ENCODE assay signal across 9 mouse cellular contexts in genomic region chr4:141353868-141354267, GRCm38 (mm10). TPM values are rescaled to one million over a fixed set of nuclear protein-coding genes. Genes with fewer than 3 reads are reported as not detected.
DNase-seq lines count a peak whose midpoint lies in the region; ATAC-seq and TF ChIP-seq lines count a peak whose summit lies in the region.
"Had no signal": no experiment of that assay in that cellular context is flagged by ENCODE, and none has a peak within 500 bp of the region (broad histone marks: within the 10 kb centered on the region; RNA-seq: fewer than 3 reads in every experiment).

No protein-coding gene starts in this region.

- DNase-seq in heart, adult 18-20 months, result peak; percentile 66 to 77
- no peak for DNase-seq in heart, embryonic 10.5 days (ENCODE audit: low spot score)
- DNase-seq in kidney, postnatal 0 days (ENCODE audit: low spot score), result no peak
- DNase-seq in spleen, postnatal 10 days (ENCODE audit: low spot score in 2 of 2), result peak; percentile 14 to 68
- DNase-seq in right cerebral cortex, adult 2 months (ENCODE audit: low spot score in 2 of 2), result no peak
- no peak for DNase-seq in left cerebral cortex, adult 9 months (ENCODE audit: low spot score in 2 of 2)
- no peak for DNase-seq in thymus, postnatal 14 days
- DNase-seq: cerebellum, adult 2 months had no signal

- 0 out of 2 replicates have a peak, but pooled peaks cover 4% of the 10 kb centered on the region for H3K4me1 ChIP-seq in heart, embryonic 10.5 days
- H3K4me1 ChIP-seq in embryonic facial prominence, embryonic 15.5 days, result peaks cover 34% of the 10 kb centered on the region
- H3K4me1 ChIP-seq in kidney, postnatal 0 days (replicated peaks; ENCODE audit: insufficient read depth, low read length), result no peaks in the 10 kb centered on the region; the same call in 1 of the 2 replicates

- H3K9me3 ChIP-seq in heart, embryonic 10.5 days, result no peaks in the 10 kb centered on the region
- no peaks in the 10 kb centered on the region for H3K9me3 ChIP-seq in embryonic facial prominence, embryonic 15.5 days (replicated peaks)
- no peaks in the 10 kb centered on the region for H3K9me3 ChIP-seq in kidney, postnatal 0 days (replicated peaks; ENCODE audit: low read length)

- H3K9ac ChIP-seq in embryonic facial prominence, embryonic 15.5 days, result no peak overlapping the region
- no peak overlapping the region for H3K9ac ChIP-seq in kidney, postnatal 0 days (ENCODE audit: low read depth, low read length)

- TF ChIP-seq CTCF in kidney, postnatal 0 days (IDR thresholded peaks at IDR 0.05; ENCODE audit: low read depth), result no peak

- H3K4me3 ChIP-seq in heart, embryonic 10.5 days, result no peak overlapping the region
- no peak overlapping the region for H3K4me3 ChIP-seq in embryonic facial prominence, embryonic 15.5 days (replicated peaks)
- no peak overlapping the region for H3K4me3 ChIP-seq in kidney, postnatal 0 days (replicated peaks; ENCODE audit: low read depth, low read length)

- no peak overlapping the region for H3K4me2 ChIP-seq in embryonic facial prominence, embryonic 15.5 days (replicated peaks)
- H3K4me2 ChIP-seq in kidney, postnatal 0 days (ENCODE audit: low read length), result no peak overlapping the region

- H3K27ac ChIP-seq in heart, embryonic 10.5 days, result no peak overlapping the region
- H3K27ac ChIP-seq in embryonic facial prominence, embryonic 15.5 days (replicated peaks), result peak overlapping the region; percentile 82
- H3K27ac ChIP-seq in kidney, postnatal 0 days, result peak overlapping the region; percentile 2; the same call in 1 of the 2 replicates

- ATAC-seq in embryonic facial prominence, embryonic 15.5 days (ENCODE audit: insufficient number of reproducible peaks, low FRiP score, low TSS enrichment, low read depth), result no peak; the same call in 1 of the 2 replicates
- ATAC-seq in kidney, postnatal 0 days (replicated peaks; ENCODE audit: low FRiP score, low read depth), result no peak

- H3K27me3 ChIP-seq in heart, embryonic 10.5 days (ENCODE audit: insufficient read depth, poor library complexity, severe bottlenecking), result peaks cover 6% of the 10 kb centered on the region; the same call in 1 of the 2 replicates
- no peaks in the 10 kb centered on the region for H3K27me3 ChIP-seq in embryonic facial prominence, embryonic 15.5 days
- H3K27me3 ChIP-seq in kidney, postnatal 0 days (ENCODE audit: insufficient read depth, low read length), result no peaks in the 10 kb centered on the region

- WGBS in heart, embryonic 10.5 days, result 73% methylated on average over 8 of the region's 8 CpGs
- WGBS in embryonic facial prominence, embryonic 15.5 days, result 41% methylated on average over 8 of the region's 8 CpGs
- WGBS in kidney, postnatal 0 days, result 59% methylated on average over 8 of the region's 8 CpGs

- H3K36me3 ChIP-seq in heart, embryonic 10.5 days, result 0 out of 2 replicates have a peak, but pooled peaks cover 2% of the 10 kb centered on the region
- no peaks in the 10 kb centered on the region for H3K36me3 ChIP-seq in embryonic facial prominence, embryonic 15.5 days
- no peaks in the 10 kb centered on the region for H3K36me3 ChIP-seq in kidney, postnatal 0 days (ENCODE audit: insufficient read depth, low read length)

RNA-seq across cellular contexts. Expression of gene Fam131c, which starts 14.2 kb away (rescaled TPM):
- total RNA-seq in heart, adult 18-20 months (2021), result 1 to 10 TPM; 3.1 to 3.7 TPM
- 0.62 and 1.2 TPM in 2 replicates for polyA plus RNA-seq in heart, embryonic 10.5 days (2016; fragmentation: Nextera tagmentation; extraction: Ambion mirVana)
- 3.6 and 4.3 TPM in 2 replicates for polyA plus RNA-seq in embryonic facial prominence, embryonic 15.5 days (2015; fragmentation: Nextera tagmentation; extraction: Ambion mirVana)
- polyA plus RNA-seq in kidney, postnatal 0 days (2015; fragmentation: Nextera tagmentation; extraction: Ambion mirVana), result 2.8 and 3.1 TPM in 2 replicates

RNA-seq across cellular contexts. Expression of gene Clcnka, which starts 44.7 kb away (rescaled TPM):
- total RNA-seq in heart, adult 18-20 months (2021), result not detected
- polyA plus RNA-seq in heart, embryonic 10.5 days (2016; fragmentation: Nextera tagmentation; extraction: Ambion mirVana), result 0.11 and 0.44 TPM in 2 replicates
- polyA plus RNA-seq in embryonic facial prominence, embryonic 15.5 days (2015; fragmentation: Nextera tagmentation; extraction: Ambion mirVana), result 0.46 and 0.51 TPM in 2 replicates
- polyA plus RNA-seq in kidney, postnatal 0 days (2015; fragmentation: Nextera tagmentation; extraction: Ambion mirVana), result 57.7 and 58.1 TPM in 2 replicates
- polyA plus RNA-seq: cerebellum, adult 2 months had no signal

RNA-seq across cellular contexts. Expression of gene Epha2, which starts 52.8 kb away (rescaled TPM):
- total RNA-seq in heart, adult 18-20 months (2021), result 1 to 10 TPM; 6.2 to 6.6 TPM
- polyA plus RNA-seq in heart, embryonic 10.5 days (2016; fragmentation: Nextera tagmentation; extraction: Ambion mirVana), result 5.2 and 6.3 TPM in 2 replicates
- polyA plus RNA-seq in embryonic facial prominence, embryonic 15.5 days (2015; fragmentation: Nextera tagmentation; extraction: Ambion mirVana), result 7.4 and 7.6 TPM in 2 replicates
- 5.6 and 5.8 TPM in 2 replicates for polyA plus RNA-seq in kidney, postnatal 0 days (2015; fragmentation: Nextera tagmentation; extraction: Ambion mirVana)

Comparison
In these comparisons a context has a peak if more than half of its experiments do, and no peak if none do; other contexts are left out.
1. DNase-seq: peak in heart, adult 18-20 months (2 of 2) and spleen, postnatal 10 days (2 of 2); none in heart, embryonic 10.5 days (single experiment), kidney, postnatal 0 days (single experiment), right cerebral cortex, adult 2 months (0 of 2), left cerebral cortex, adult 9 months (0 of 2) and thymus, postnatal 14 days (single experiment).
2. RNA of gene Clcnka, which starts 44.7 kb away (polyA plus RNA-seq): 57.7 to 58.1 TPM in kidney, postnatal 0 days; 0.46 to 0.51 TPM in embryonic facial prominence, embryonic 15.5 days and 0.11 to 0.44 TPM in heart, embryonic 10.5 days; every median in the first group is over 10 times any median in the second.